Mouse (Mus musculus): ENCODE data around the gene Gtf3a. TPM values are rescaled to one million over a fixed set of nuclear protein-coding genes. Genes with fewer than 3 reads are reported as not detected.
"Not testable (repeated sequence)": the region's sequence is repeated elsewhere in the genome, so short reads cannot be mapped to it uniquely, and the experiment has no call there.

Gtf3a gene
- total RNA-seq, 4 experiments from 2014 or later: 24.8 to 30.4 (median 28.6) TPM

DNA sequence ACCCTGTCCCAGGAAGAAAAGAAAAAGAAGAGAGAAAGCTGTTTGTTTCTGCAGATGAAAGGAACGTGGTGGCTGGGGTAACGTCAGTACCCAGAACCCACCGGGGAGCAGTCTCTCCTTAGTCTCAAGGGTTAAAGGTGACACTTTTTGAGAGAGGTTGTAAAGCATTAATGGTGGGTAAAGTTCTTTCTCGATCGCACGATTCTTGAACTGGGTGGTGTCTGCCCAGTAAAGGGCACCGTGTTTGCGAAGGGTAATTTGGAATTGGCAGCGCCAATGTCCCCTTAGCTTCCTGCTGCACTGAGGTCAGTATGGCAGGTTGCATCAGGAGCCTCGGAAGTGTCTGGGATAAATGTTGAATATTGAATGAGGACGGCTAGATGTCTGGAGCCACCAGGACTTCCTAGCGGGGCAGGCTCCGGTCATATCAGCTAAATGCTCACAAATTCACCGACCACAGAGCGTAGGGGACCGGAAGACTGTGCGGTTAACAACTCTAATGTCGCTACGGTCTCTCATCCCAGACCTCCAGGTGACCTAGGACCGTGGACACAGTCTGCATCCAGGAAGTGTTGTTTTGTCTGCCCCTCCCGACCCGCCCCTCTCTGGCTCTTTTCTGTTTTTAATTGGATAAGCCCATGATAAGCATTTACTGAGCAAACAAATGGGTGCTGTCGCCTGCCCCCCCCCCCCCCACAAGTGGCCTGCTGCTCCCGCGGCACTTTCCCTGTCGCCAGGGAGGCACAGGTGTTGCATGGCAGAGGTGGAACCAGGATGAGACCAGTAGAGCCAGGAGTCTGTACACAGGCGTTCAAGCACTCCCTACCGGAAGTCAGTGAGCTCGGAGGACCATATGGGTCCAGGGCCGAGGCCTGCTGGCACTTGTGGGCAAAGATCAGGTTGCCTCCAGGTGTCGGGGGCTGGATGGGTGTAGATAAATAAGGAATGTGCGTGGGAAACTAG is 10.6 kb upstream of the Gtf3a start:
- DNase-seq: no peak

DNA sequence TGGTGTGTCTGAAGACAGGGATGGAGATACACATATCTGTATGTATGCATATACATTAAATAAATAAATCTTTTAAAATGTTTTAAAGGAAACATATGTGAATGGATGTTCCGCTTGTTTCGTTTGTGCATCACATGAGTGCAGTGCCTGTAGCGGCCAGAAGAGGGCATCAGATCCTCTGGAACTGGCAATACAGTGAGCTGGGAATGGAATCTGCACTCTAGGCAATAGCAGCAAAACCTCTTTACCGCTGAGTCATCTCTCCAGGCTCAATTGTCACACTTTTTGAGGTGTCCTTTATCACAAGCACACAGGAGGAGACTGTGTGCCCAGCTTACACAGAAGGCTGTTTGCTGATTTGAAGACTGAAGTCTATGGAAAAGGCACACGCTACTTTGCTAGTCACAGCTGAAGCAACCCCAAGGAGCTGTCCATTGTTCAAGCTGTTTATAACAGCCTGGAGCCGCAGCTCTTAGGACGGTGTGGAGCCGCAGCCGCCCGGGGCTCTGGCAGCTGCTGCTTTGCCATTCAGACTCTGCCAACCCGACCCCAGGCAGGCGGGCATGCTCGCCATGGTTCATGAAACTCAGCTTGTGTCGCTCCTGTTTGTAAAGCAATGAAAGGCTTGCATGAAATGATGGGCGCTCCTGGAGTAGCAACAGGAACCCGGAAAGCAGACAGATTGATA is 9.2 kb upstream of the Gtf3a start:
- no peak for DNase-seq

DNA sequence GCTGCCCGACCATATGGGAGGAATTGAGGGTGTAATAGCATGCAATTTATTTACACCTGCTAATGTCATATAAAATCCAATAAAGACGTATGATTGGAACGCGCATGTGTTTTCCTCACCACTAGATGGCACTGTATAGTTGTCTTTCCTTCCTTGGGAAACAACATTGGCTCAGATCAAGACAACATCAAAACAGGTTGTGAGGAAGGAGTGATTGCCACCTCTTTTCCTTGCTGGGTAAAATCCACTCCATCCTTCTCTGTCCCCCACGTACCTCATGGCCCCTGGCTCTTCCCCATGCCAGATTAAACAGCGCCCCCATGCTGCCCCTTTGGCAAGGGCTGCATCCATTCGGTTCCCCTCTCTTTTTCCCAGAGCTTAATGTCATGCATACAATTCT is 8.2 kb upstream of the Gtf3a start:
- no peak for DNase-seq

DNA sequence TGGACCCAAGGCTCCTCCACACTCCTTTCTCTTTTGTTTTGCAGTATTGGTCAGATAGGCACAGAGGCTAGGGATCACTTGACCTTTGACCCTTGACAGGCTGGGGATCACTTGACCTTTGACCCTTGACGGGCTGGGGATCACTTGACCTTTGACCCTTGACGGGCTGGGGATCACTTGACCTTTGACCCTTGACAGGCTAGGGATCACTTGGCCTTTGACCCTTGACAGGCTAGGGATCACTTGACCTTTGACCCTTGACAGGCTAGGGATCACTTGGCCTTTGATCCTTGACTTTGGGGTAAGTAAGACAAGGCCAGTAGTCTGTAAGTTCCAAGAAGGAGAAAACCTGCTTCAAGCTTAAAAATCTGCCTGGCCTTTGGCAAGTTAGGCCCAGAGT is 6.5 kb upstream of the Gtf3a start:
- not testable (repeated sequence) for DNase-seq

DNA sequence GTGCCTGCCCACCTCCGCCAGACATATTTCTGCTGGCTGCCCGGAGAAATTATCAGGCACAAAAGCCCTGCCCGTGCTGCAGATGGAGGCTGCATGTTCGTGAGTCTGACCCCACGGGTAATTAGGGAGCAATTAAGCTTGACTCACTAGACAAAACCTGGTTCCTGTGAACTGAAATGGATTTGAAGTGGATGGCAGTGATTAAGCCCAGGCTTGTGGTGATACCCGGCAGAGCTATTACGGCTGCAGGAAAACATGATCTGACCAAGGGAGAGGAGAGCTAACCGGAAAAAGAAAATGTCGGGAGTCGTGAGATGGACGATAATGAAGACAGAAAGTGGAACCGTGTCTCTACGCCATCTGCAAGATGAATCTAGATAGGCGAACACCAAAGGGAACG is 5.5 kb upstream of the Gtf3a start:
- DNase-seq: no peak

DNA sequence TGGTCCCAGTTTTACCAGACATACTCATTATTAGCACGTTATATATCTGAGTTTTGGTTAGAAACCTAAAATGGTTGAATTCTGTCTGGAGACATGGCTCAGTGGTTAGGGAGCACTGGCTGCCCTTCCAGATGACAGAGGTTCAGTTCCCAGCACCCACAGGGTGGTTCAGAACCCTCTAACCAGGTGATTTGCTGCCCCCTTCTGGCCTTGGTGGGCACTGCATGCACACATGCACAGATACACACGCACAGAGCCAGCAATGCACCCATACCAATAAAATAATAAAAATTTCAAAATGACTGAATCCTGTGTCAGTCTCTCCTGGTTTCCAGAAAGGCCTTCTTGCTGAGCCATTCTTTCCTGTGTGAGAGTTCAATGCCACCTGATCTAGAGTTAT is 3.9 kb upstream of the Gtf3a start:
- DNase-seq: no peak

DNA sequence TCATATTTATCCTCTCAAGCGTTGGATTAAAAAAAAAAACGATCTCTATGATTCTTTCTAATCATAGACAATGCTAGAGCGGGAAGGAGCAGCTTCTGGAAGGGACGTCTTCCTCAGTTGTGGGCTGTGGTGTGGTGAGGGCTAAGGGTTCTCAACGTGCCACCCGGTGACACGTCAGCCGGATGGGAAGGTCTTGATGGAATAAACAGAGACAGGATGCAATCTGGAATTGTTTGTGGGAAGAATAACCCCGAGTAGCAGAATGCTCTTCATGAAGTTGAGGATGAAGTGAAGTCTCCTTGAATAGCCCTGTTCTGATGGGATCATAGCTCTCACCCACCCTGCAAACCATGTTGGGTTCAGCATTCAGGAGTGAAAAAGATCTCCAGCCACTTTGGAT is 1.8 kb upstream of the Gtf3a start:
- no peak for DNase-seq

DNA sequence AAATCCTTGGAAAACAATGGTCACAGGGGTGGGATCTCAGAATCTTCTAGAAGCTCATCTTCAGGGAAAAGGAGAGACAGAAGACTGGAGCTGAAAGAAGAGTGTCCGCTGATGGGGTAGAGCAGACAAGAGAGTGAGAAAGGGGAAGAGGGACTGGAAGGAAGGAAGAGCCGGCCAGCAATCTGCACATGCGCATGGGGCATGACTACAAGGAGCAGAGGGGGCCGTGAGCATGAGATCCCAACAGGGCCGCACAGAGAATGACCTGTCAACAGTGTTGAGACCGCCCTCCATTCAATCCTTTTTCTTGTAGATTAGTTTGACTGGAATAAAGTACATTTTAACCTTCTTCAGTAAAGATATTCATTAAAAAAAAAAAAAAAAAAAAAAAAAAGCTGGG is 960 bp upstream of the Gtf3a start:
- DNase-seq: no peak

DNA sequence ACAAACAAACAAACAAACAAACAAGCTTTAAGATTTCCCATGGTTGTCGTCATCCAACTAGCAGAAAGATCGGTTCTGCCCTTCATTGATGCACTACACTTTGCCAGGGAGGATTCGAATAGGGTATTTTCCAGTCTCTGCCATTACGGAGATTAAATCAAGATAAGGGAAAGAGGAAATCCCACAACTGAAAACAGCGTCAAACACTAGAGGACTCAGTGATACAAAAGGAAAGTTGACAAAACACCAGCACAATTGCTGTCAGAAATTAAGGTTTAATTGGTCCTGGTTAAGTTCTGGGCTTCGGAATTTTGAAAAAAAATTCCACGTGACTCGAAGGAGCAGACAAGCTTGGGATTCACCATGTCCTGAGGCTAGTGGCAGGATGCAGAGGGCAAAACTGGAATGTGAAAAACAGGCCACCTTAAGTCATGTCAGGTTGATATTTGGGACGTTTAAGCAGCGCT is 383 bp upstream of the Gtf3a start:
- no peak for DNase-seq

DNA sequence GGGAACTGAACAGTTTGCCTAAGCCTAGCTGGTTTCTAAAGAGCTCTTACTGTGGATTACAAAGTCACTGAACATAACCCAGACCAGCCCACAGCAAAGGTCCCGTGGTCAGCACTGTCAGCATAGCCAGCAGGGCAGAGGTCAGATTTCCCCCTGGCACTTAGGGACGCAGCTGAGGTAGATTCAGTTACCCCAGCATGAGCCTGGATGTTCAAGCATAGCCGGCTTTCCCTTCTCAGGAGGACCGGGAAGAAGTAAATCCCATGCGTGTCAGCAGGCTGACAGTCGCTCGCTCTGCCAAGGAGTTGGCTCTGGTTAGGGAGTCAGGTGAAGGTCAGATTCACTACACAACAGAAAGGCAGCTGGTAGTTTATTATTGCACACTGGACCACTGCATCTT is 6.1 kb downstream of the Gtf3a start:
- DNase-seq: no peak

DNA sequence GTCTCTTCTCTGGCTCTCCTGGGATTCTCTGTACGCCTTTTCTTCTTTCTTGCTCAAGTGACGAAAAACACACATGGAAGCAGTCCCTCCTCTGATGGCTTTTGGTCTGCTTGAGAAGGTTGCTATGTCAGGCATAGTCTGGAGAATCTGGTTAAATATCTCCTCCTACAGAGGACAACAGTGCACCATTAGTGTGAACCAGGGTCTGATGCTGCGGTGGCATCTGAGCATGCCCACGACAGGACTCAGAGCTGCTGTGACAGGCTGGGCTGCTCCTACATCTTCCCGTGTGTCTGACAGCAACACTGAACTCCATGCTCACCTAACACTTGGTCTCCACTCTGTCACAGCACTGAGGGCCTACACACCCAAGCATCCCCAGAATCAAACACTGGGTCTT is 7.2 kb downstream of the Gtf3a start:
- no peak for DNase-seq

DNA sequence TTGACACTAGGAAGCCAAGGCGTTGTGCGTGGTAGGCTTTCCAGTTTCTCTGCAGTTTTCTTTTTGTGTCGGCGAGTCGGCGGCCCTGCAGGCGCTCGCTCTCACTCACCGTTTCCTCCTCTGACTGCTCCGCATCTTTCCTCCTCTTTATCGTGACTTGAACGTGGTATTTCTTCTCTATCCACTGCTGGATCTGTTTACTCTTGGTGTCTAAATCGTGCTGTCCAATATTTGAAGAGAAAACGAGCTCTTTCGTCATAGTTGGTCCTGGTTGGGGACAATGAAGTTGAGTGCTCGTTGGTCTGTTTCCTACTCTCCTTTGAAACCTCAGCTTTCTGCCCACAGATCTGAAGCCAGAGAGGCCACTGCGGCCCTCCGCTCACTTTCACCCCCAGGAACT is 8.2 kb downstream of the Gtf3a start:
- DNase-seq: no peak

DNA sequence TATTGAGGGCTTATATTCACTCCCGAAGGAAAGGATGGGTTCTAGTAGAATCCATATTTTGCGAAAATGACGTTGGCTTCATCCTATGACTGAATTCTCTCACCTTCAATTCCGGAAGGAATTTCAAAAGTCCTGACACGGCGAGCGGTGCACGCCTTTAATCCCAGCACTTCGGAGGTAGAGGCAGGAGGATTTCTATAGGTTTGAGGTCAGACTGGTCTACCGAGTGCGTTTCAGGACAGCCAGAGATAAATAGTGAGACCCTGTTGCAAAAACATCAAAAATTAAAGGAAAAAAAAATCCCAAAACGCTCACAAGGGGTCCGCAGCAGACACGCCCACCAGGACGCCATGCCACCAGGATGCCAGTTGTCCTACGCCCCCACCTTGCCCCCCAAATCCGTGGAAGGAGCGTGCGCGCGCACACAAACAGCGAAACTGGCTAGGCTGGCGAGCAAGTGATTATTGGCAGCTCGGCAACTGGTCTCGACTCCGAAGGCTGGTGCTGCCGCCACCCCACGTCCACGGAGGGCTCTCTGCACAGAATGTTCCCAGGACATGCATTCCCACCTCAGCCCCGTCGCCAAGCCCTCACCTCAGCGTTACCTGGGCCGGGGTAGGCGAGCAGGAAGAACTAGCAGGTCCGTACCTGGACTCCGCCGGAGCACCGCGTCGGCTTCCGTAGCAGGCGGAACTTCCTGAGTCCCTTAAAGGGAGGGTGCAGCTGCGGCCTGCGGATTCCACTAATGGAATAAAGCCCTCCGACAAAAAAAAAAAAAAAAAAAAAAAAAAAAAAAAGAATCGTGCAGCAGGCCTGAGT is 14.9 kb downstream of the Gtf3a start, which contains the start of gene Mtif3:
Mtif3 (minus strand) TSS at position 683 of the 819 bp plus-strand sequence.
- peak; percentile 78 for DNase-seq

DNA sequence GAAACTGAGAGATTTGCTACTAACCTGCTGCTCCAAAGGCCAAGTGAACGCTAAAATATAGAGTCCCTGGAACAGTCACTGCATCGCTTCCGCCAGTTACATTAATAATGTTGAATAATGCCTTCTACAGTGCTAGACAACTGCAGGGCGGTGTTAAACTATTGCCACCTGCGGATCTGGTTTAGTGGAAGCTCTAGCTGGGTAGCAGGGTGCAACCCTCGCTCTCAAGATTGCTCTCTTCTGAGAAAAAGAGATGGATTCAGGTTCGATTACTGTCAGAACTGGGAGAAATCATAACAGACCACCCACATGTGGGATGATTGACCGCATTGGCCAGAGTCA is 15.5 kb downstream of the Gtf3a start:
- no peak for DNase-seq

DNA sequence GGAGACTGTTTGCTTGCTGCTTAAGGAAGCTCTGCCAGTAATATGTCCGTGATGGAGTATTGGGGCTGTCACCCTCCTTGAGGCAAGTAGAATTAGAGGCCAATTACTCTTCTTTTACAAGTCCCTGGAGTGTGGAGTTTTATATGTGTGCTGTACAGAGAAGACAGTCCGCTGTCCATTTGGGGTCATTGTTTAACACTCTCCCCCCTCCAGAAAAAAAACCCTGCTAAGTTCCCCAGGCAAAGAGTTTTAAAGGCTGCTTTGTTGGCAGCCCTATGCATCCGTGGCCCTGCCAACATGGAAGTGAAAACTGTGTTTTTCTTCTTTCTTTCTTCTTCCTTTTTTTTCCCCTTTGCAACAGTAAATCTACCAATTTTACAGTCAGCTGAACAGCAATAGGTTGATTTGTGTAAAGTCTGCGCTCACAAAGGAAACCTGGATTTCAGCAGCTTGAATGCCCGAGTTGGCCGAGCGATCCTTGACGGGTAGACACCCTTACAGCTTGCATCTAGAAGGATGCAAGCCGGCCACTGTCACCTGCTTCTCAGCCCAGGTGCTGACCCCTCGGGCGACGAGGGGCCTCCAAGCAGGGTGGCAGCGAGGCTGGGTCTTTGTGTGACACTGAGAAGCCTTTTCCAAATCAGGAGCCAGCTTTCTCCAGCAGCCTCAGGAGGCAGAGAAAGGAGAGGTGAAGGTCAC is 20.4 kb downstream of the Gtf3a start:
- no peak for DNase-seq

DNA sequence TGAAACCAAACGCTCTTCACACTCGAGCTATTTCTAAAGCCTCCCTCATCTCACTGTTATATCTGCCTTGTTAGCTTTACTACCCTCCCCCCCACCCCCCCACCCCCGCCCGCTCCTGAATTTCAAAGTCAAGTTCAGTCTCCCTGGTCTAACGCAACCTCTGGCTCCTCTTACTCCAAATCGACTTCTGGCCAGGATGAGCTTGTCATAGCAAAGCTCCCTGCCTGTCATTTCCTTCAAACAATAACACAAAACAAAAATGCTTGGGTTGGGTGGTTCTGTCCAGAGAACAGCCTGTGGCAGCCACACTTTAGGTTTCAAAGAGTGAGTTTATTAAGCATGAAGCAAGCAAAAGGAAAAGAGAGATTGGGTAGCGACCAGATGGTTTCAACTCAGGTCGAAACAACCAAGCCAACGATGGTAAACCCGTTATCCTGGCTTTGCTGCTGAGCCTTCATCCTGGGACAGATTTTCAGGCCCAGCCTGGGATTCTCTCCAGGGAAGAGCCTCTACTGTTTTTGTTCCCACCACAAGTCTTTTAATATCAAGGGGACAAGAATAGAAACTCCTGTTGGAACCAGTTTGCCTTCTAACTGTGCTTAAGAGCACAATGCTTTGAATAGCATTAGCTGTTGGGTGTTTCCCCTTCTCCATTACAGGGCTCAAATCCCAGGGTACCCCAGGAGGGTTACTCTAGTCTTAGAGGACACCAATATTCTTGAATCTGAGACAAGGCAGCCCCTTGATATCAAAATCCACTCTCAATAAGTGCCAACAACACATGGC is 23.5 kb downstream of the Gtf3a start:
- DNase-seq: no peak

DNA sequence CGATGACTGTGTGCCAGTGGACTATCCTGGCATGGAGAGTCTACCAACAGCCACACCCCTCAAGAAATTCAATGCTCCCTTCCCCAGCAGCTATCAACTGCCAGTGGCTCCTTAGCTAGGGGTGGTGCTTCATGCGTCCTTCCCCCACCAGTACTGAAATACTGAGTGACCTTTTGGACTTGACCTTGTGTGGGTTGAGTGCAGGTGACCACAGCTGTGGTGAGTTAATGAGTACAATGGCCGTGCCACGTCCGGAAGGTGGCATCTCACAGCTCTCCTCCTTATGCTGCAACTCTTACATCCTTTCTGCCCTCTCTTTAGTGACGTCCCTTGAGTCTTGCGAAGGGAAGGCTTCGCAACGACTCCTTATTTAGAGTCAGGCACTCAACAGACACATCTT is 24.9 kb downstream of the Gtf3a start:
- DNase-seq: no peak

DNA sequence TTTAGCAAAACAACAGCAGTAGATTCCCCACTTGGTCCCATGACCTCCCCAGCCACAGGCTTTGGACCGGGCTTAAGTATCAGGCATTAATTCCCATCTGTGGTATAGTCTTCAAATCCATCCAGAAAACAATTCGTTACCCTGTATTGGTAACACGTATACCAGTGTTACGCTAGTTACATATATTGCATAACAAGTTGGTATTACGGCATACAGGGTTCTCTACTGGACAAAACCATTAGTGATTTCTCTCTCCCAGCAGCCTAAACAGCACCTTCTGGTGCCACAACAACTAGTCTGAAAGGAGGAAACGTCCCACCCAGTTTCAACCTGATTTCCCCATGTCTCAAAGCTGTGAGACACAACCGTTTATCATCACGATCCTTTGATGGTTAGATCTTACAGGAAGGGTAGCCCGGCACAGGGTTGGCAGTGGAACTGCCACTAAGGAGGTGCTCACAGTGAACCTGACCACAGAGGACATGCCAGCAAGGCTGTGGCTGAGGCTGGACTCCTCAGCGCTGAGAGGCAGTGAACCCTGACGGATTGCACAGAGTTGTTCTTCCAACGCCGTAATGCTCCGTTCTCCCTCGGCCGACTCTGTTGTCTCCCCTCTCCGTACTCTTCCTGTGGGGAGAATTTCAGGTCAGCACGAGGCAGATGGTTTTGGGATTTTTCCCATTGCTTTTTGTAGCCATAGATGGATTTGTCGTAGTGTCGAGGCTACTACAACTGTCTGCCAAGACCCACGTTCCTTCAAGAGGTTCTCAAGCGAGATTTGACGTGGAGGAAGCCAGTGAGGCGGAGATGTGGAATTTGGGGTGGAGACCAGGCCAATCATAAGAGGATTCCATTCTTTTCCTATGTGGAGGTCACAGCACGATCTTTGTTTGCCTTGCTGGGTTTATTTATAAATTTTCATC is 25.7 kb downstream of the Gtf3a start:
- no peak for DNase-seq

DNA sequence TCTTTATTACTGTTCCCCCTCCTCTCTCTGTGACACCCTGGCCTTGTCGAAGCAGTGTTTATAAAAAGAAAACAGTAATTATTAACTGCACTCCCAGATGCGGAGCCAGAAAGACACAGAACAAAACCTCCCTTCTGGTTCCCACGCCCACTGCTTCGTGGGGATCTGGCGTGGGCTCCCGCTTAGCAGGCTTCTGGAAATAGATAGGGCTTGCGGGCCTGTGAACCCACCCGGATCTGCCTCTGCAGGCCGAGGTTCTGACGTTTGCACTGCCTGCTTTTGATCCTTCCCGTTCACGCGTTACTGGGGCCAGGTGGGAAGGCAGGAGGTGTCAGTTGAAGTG is 26.3 kb downstream of the Gtf3a start:
- DNase-seq: no peak

DNA sequence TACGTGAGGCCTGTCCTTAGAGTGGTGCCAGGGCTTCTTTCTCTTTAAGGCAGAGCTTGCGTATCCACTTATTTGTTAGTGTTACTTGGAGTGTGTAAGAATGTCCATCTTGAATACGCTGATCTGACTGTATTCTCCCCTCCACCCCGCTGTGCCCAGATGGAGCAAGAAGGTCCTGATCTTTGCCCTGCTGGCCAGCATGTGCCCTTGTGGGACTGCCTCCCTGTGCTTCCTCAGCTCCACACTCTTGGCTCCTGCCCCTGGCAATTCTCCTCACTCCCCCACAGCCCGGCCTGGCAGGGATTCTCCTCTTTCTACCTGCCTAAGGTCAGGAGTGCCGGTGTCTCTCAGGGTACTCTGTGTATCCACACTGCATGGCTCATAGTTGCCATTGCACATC is 32.9 kb downstream of the Gtf3a start:
- no peak for DNase-seq
